Mouse (Mus musculus) heart, postnatal 0 days (tissue): ENCODE results near the gene Inpp5b.

Experiments
- CTCF ChIP-seq: IDR thresholded peaks from 2 replicates; pipeline ENCODE4 v1.5.1; 2016; ENCODE audit warnings: antibody characterized with exemption, control low read depth, low read depth
- EP300 ChIP-seq: IDR thresholded peaks from 2 replicates; pipeline ENCODE4 v1.6.1; 2016; ENCODE audit warnings: antibody characterized with exemption, low read depth

DNA sequence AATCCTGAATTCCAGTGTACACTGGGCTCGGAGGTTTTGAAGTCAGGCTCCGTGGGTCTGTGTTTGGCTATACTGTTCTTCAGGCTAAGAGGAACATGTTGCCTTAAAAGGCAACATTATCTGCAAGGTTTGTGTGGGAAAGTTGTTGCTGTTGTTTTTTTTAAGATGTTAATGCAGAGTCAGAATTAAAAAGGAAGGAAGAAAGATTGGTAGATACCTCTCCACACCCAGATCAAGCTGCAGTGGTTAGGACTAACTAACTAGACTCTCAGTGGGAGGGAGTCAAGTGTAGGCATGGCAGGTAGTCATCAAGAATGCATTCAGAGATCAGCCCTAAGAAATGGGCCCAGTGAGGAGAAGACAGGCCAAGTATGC, 24.9 kb downstream of the Inpp5b start:
- no peak for TF ChIP-seq CTCF
- TF ChIP-seq EP300 = no peak
